Mouse (Mus musculus): ENCODE measurements around the gene Eif3f.

Eif3f gene

GRCm38 (mm10) chr7:108972273-108972672 lies 38.1 kb downstream of the Eif3f start:
- peak; percentile 33 to 59 for DNase-seq

- no peak for DNase-seq
Measured at GRCm38 (mm10) chr7:108985934-108986708, 51.9 kb downstream of the Eif3f start.

- DNase-seq, result no peak
Measured at GRCm38 (mm10) chr7:108991207-108991606, 57.0 kb downstream of the Eif3f start.
